Mouse (Mus musculus) limb, embryonic 15.5 days (tissue): ENCODE results near the gene Tarbp2. TPM values are rescaled to one million over a fixed set of nuclear protein-coding genes. Genes with fewer than 3 reads are reported as not detected.

ENCODE experiments used
- ATAC-seq: fragments of 200-750 bp; cut with Nextera tagmentation; 2 replicates; pipeline ENCODE4 v1.8.0; 2017; ENCODE audit warnings: low read depth, moderate TSS enrichment; ENCODE audit not compliant: insufficient number of reproducible peaks, low FRiP score, low TSS enrichment
- H3K27ac ChIP-seq: fragments of 300-500 bp; sonication (generic); 2 replicates; pipeline ENCODE4 v1.5.1; 2015; ENCODE audit warnings: moderate library complexity, mild to moderate bottlenecking, inconsistent platforms
- H3K27me3 ChIP-seq: fragments of 300-500 bp; sonication (generic); 2 replicates; pipeline ENCODE4 v1.6.1; 2015; ENCODE audit warnings: inconsistent platforms
- H3K36me3 ChIP-seq: fragments of 300-500 bp; sonication (generic); 2 replicates; pipeline ENCODE4 v1.6.1; 2015; ENCODE audit warnings: inconsistent platforms
- H3K4me1 ChIP-seq: fragments of 300-500 bp; sonication (generic); 2 replicates; pipeline ENCODE4 v1.6.1; 2015; ENCODE audit warnings: inconsistent platforms
- H3K4me2 ChIP-seq: fragments of 300-500 bp; sonication (generic); 2 replicates; pipeline ENCODE4 v1.6.1; 2015; ENCODE audit warnings: mild to moderate bottlenecking, inconsistent platforms
- H3K4me3 ChIP-seq: fragments of 300-500 bp; sonication (generic); 2 replicates; pipeline ENCODE4 v1.5.1; 2015; ENCODE audit warnings: mild to moderate bottlenecking, inconsistent platforms
- H3K9ac ChIP-seq: fragments of 300-500 bp; sonication (generic); 2 replicates; pipeline ENCODE4 v1.6.1; 2015; ENCODE audit warnings: inconsistent platforms
- H3K9me3 ChIP-seq: fragments of 300-500 bp; sonication (generic); 2 replicates; pipeline ENCODE4 v1.6.1; 2016; ENCODE audit warnings: inconsistent platforms
- WGBS: fragments of 180-500 bp; shearing (Covaris S2); methylation state at CpG from one replicate; pipeline ENCODE4 v1.1.7; 2015; 5-methylcytosine and 5-hydroxymethylcytosine counted together
- polyA plus RNA-seq: library from polyadenylated mRNA; unstranded; fragments of >200 nt; fragmentation: Nextera tagmentation; extraction: Ambion mirVana; gene quantifications from 2 replicates; pipeline ENCODE4 v1.2.1, GENCODE M21; 2015

Tarbp2 gene
- polyA plus RNA-seq, 1 experiment from 2014 or later: 81.0 TPM

- Histone ChIP-seq H3K4me1 (peaks cover 23% of the 10 kb centered on the region), H3K9ac (no peak overlapping the region), H3K27me3 (no peaks in the 10 kb centered on the region), H3K4me3 (no peak overlapping the region), H3K27ac (no peak overlapping the region; the same call in 1 of the 2 replicates), H3K9me3 (no peaks in the 10 kb centered on the region), H3K36me3 (peaks cover 33% of the 10 kb centered on the region), H3K4me2 (no peak overlapping the region)
- 78% methylated on average over 1 of the region's 1 CpGs for WGBS
- no peak for ATAC-seq
Measured at GRCm38 (mm10) chr15:102506864-102507263, 11.1 kb upstream of the Tarbp2 start.

DNA sequence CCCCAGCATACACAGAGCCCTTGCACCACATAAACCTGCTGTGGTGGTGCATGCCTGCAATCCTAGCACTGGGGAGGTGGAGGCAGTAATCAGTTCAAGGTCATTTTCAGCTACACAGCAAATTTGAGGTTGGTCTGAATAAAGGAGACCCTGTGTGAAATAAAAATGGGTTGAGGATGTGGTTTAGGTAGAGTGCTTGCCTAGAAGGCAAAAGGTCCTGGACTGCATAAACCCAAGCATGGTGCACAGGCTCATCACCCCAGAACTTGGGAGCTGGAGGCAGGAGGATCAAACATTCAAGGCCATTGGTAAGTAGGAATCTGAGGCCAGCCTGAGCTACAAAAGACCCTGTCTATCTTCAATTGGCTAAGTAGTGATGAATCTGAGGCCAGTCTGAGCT, 10.4 kb upstream of the Tarbp2 start:
- H3K4me1 ChIP-seq: peaks cover 30% of the 10 kb centered on the region
- no peaks in the 10 kb centered on the region for H3K27me3 ChIP-seq
- H3K27ac ChIP-seq: no peak overlapping the region
- no peaks in the 10 kb centered on the region for H3K9me3 ChIP-seq
- H3K9ac ChIP-seq: no peak overlapping the region
- H3K4me2 ChIP-seq: no peak overlapping the region
- H3K36me3 ChIP-seq: peaks cover 26% of the 10 kb centered on the region
- ATAC-seq: no peak
- no peak overlapping the region for H3K4me3 ChIP-seq

DNA sequence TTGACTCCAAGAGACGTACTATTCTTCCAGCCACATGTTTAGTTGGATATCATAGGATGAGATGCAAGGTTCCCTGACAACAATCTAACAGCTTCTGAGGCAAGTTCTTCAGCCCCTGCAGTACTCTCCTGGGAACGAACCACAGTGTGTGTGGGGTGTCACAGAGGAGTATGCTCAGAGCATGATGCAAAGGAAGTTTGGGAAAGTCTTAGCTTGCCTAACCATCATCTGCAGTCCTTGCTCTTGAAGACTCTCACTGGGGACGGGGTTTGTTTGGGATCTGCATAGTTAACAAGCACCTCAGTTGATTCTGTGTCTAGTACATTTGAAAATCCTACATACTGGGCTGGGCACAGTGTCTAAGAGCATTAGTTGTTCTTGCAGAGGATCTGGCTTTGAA, 9.7 kb upstream of the Tarbp2 start:
- Histone ChIP-seq H3K9me3 (no peaks in the 10 kb centered on the region), H3K4me1 (peaks cover 32% of the 10 kb centered on the region), H3K4me2 (no peak overlapping the region), H3K27me3 (no peaks in the 10 kb centered on the region), H3K4me3 (no peak overlapping the region), H3K36me3 (peaks cover 19% of the 10 kb centered on the region), H3K9ac (no peak overlapping the region), H3K27ac (no peak overlapping the region)
- ATAC-seq: no peak
- WGBS: 82% methylated on average over 3 of the region's 3 CpGs

DNA sequence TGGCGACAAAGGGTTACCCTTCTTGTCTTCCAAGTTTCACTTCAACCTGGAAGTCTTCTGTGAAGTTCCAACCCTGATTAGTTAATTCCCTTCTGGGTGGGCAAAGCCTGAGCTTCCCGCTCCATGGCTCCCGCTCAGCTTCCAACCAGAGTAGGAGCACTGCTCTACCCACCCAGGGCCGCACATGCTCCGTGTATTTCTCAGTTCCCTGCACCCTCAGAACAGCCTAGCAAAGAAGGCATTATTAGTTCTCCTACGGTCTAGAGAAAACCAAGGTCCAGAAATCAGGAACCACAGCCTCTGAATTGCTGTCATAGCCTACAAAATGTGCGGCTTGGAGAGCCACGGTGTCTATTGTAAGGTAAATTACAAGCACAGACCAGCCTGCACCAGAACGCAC, 7.9 kb upstream of the Tarbp2 start:
- peak overlapping the region; percentile 87 for H3K4me2 ChIP-seq
- peak overlapping the region; percentile 82 for H3K27ac ChIP-seq
- WGBS: 4% methylated on average over 9 of the region's 9 CpGs
- H3K4me3 ChIP-seq: peak overlapping the region; percentile 64
- H3K9me3 ChIP-seq: no peaks in the 10 kb centered on the region
- no peaks in the 10 kb centered on the region for H3K27me3 ChIP-seq
- peak overlapping the region; percentile 59 for H3K9ac ChIP-seq
- peaks cover 1% of the 10 kb centered on the region; the same call in 1 of the 2 replicates for H3K36me3 ChIP-seq
- H3K4me1 ChIP-seq: peaks cover 33% of the 10 kb centered on the region
- ATAC-seq: peak; percentile 46; the same call in 1 of the 2 replicates

GRCm38 (mm10) chr15:102510590-102511284, 7.3 kb upstream of the Tarbp2 start:
- H3K4me3 ChIP-seq: peak overlapping the region; percentile 64
- 2% methylated on average over 34 of the region's 34 CpGs for WGBS
- no peaks in the 10 kb centered on the region for H3K36me3 ChIP-seq
- no peaks in the 10 kb centered on the region for H3K9me3 ChIP-seq
- ATAC-seq: peak; percentile 92
- peak overlapping the region; percentile 82 for H3K27ac ChIP-seq
- no peaks in the 10 kb centered on the region for H3K27me3 ChIP-seq
- peak overlapping the region; percentile 87 for H3K4me2 ChIP-seq
- peaks cover 36% of the 10 kb centered on the region for H3K4me1 ChIP-seq
- peak overlapping the region; percentile 59 for H3K9ac ChIP-seq

- 10% methylated on average over 6 of the region's 6 CpGs for WGBS
- no peaks in the 10 kb centered on the region for H3K36me3 ChIP-seq
- no peaks in the 10 kb centered on the region for H3K27me3 ChIP-seq
- H3K27ac ChIP-seq: peak overlapping the region; percentile 82
- peak overlapping the region; percentile 64 for H3K4me3 ChIP-seq
- no peak for ATAC-seq
- no peaks in the 10 kb centered on the region for H3K9me3 ChIP-seq
- H3K4me1 ChIP-seq: peaks cover 42% of the 10 kb centered on the region
- H3K9ac ChIP-seq: peak overlapping the region; percentile 1; the same call in 1 of the 2 replicates
- H3K4me2 ChIP-seq: peak overlapping the region; percentile 87
Measured at GRCm38 (mm10) chr15:102511285-102511833, 6.6 kb upstream of the Tarbp2 start.

GRCm38 (mm10) chr15:102512010-102512409, 6.0 kb upstream of the Tarbp2 start:
- no peak for ATAC-seq
- H3K36me3 ChIP-seq: no peaks in the 10 kb centered on the region
- H3K4me1 ChIP-seq: peaks cover 44% of the 10 kb centered on the region
- peak overlapping the region; percentile 82 for H3K27ac ChIP-seq
- no peak overlapping the region for H3K4me3 ChIP-seq
- H3K4me2 ChIP-seq: no peak overlapping the region
- no peaks in the 10 kb centered on the region for H3K27me3 ChIP-seq
- no peak overlapping the region for H3K9ac ChIP-seq
- H3K9me3 ChIP-seq: no peaks in the 10 kb centered on the region
- WGBS: 31% methylated on average over 5 of the region's 5 CpGs

- no peaks in the 10 kb centered on the region for H3K9me3 ChIP-seq
- H3K9ac ChIP-seq: no peak overlapping the region
- H3K27me3 ChIP-seq: no peaks in the 10 kb centered on the region
- 0 out of 2 replicates have a peak overlapping the region, but pooled peaks have one; percentile 22 for H3K27ac ChIP-seq
- no peak overlapping the region for H3K4me3 ChIP-seq
- H3K36me3 ChIP-seq: no peaks in the 10 kb centered on the region
- ATAC-seq: no peak
- H3K4me1 ChIP-seq: peaks cover 44% of the 10 kb centered on the region
- no peak overlapping the region for H3K4me2 ChIP-seq
Measured at GRCm38 (mm10) chr15:102512471-102512870, 5.5 kb upstream of the Tarbp2 start.

DNA sequence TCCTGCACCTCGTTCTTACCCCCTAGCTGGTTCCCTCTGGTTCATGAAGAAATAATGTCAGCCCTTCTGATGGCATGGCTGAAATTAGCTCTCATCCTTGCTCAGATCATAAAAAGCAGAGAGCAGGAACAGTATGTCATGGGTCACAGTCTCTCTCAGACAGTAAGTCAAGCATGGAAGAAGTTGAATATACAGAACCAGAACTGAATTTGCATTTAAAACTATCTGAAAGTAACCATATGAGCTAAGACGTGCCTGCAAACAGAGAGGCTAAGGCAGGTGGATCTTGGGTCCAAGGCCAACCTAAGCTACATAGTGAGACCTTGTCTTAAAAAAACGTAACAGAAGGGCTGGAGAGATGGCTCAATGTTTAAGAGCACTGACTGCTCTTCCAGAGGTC, 5.0 kb upstream of the Tarbp2 start:
- Histone ChIP-seq H3K4me2 (no peak overlapping the region), H3K4me1 (peaks cover 44% of the 10 kb centered on the region), H3K27me3 (no peaks in the 10 kb centered on the region), H3K9me3 (no peaks in the 10 kb centered on the region), H3K4me3 (no peak overlapping the region), H3K9ac (no peak overlapping the region), H3K27ac (0 out of 2 replicates have a peak overlapping the region, but pooled peaks have one; percentile 22), H3K36me3 (no peaks in the 10 kb centered on the region)
- no peak for ATAC-seq
- 75% methylated on average over 3 of the region's 3 CpGs for WGBS

- 91% methylated on average over 2 of the region's 2 CpGs for WGBS
Measured at GRCm38 (mm10) chr15:102515261-102515660, 2.7 kb upstream of the Tarbp2 start.

DNA sequence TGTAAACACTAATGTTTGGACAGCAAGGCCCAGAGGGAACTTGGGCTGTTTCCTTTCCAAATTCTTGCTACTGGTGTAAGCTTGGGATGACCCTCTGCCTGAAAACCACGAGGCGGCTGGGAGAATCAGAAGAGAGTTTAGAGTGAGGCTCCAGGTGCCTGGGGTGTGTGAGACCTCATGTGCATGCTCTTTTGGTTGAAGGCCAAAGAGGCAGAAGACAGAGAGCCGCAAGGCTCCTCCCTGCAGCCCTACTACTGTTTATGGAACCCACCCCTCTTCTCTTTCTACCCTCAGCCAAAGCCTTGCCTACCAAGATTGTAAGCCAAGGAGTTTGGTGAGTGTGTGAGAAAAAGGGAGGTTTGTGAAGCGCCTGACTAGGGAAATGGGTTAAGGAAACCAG, 2.2 kb upstream of the Tarbp2 start:
- no peak for ATAC-seq
- H3K36me3 ChIP-seq: peaks cover 9% of the 10 kb centered on the region; the same call in 1 of the 2 replicates
- peak overlapping the region; percentile 72 for H3K4me3 ChIP-seq
- H3K27ac ChIP-seq: peak overlapping the region; percentile 100; the same call in 1 of the 2 replicates
- H3K9me3 ChIP-seq: no peaks in the 10 kb centered on the region
- H3K9ac ChIP-seq: peak overlapping the region; percentile 58
- peaks cover 55% of the 10 kb centered on the region for H3K4me1 ChIP-seq
- 34% methylated on average over 4 of the region's 4 CpGs for WGBS
- peak overlapping the region; percentile 92 for H3K4me2 ChIP-seq
- H3K27me3 ChIP-seq: no peaks in the 10 kb centered on the region

More at GRCm38 (mm10) chr15:102515261-102515660, 2.7 kb upstream of the Tarbp2 start:
- H3K4me3 ChIP-seq: peak overlapping the region; percentile 72
- no peaks in the 10 kb centered on the region for H3K9me3 ChIP-seq
- H3K4me2 ChIP-seq: peak overlapping the region; percentile 92; the same call in 1 of the 2 replicates
- H3K9ac ChIP-seq: no peak overlapping the region
- no peak for ATAC-seq
- H3K27me3 ChIP-seq: no peaks in the 10 kb centered on the region
- peaks cover 52% of the 10 kb centered on the region for H3K4me1 ChIP-seq
- 0 out of 2 replicates have a peak, but pooled peaks cover 3% of the 10 kb centered on the region for H3K36me3 ChIP-seq
- H3K27ac ChIP-seq: no peak overlapping the region

DNA sequence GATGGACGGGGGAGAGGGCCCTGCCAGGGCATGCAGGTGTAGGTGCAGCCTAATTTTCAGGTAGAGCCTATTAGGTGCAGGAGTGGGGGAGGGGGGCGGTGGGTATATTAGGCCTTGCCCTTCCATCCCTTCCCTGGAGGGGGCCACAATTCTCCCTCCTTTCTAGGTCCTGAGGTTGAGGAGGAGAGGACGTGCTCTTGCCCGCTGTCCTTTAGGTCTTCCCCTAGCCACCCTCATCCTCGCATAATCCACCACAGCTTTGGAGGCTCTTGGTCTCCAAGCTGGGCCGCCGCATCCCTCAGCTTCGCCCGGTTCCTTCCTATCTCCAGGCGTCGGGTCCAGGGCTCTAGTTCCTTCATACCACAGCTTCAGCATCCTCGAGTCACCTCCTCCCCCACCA, 1.7 kb upstream of the Tarbp2 start:
- Histone ChIP-seq H3K4me1 (peaks cover 50% of the 10 kb centered on the region), H3K9ac (peak overlapping the region; percentile 58), H3K27ac (peak overlapping the region; percentile 100), H3K4me2 (peak overlapping the region; percentile 92), H3K27me3 (no peaks in the 10 kb centered on the region), H3K9me3 (no peaks in the 10 kb centered on the region), H3K4me3 (peak overlapping the region; percentile 72), H3K36me3 (peaks cover 14% of the 10 kb centered on the region)
- WGBS: 1% methylated on average over 12 of the region's 12 CpGs
- no peak for ATAC-seq
